Mouse (Mus musculus) thymus, adult 2 months (tissue): Measurements from ENCODE around the gene Gimap5.

Experiments used
- CTCF ChIP-seq: fragments of 200-500 bp; IDR thresholded peaks from 2 replicates; pipeline ENCODE4 v1.5.1; 2012; ENCODE audit warnings: mild to moderate bottlenecking, control low read depth, low read length, moderate library complexity, borderline replicate concordance; ENCODE audit not compliant: control insufficient read depth, poor library complexity, insufficient read depth; ENCODE audit errors: extremely low read depth
- POLR2A ChIP-seq: fragments of 200-500 bp; IDR thresholded peaks from 2 replicates; pipeline ENCODE4 v1.6.1; 2012; ENCODE audit warnings: mild to moderate bottlenecking, low read length, control low read depth, moderate library complexity; ENCODE audit not compliant: control insufficient read depth, poor library complexity, insufficient read depth; ENCODE audit errors: extremely low read depth

DNA sequence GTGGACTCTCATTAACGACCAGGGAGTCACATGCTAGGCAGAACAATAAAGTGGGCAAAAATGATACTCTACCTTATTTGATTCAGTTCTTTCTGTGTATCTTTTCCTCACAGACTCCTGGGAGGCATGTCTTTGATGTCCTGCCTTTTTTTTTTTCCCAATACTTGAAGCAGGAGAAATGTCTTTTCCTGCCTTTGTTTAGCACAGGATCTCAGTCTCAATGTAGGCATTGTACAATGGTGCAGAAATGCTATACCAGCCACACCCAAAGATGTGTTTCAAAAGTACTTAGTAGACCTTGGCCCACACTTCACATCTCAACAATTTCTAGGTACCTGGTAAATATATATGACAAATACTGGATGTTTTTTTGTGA, 48.5 kb upstream of the Gimap5 start:
- TF ChIP-seq CTCF, result no peak
- no peak for TF ChIP-seq POLR2A
